Mouse (Mus musculus): ENCODE data around the gene Myo18b. TPM values are rescaled to one million over a fixed set of nuclear protein-coding genes. Genes with fewer than 3 reads are reported as not detected.

Myo18b gene
- polyA plus RNA-seq (2017; shearing (Covaris generic)): not detected

DNA sequence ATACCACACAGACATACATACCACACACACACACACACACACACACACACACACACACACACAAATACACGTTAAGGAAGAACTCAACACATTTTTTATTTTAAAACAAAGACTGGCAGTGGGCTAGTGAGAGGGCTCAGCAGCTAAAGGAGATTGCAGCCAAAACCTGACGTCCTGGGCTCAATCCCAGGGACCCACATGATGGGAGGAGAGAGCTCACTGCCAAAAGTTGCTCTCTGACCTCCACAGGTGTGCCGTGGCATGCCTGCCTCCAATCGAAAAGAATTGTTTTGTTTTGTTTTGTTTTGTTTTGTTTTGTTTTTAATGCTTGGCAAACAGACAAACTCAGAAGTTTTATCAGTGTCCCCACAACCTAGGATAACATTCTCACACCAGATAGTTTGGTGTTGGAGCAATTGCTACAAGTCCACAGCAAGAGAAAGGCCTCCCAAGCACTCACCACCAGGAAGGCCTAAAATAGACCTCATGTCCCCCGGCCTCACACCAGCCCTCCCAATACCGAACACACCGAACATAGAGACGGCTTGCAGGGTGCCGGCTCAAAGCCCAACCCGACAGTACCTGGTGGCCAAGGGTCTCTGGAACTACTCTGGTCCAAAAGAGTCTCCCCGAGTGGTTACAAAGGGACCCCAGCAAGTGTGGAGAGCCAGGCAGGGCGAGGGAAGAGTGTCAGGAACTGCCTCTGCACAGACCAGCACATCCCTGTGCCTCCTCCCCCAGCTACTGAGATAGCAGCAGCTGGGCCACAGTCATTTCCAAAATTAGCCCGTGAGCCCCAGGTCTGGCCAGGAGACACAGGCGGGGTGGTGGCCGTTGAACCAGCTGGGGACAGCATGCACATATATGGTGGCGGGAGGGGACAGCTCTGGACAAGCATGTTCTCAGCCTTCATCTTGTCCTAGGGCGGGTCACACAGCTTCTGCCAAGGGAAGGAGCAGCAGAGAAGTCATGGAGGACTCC, at the start of gene Myo18b:
Gene Myo18b, minus strand, starts transcription at position 689 of the 981 bp plus-strand sequence.
- no peak for ATAC-seq

DNA sequence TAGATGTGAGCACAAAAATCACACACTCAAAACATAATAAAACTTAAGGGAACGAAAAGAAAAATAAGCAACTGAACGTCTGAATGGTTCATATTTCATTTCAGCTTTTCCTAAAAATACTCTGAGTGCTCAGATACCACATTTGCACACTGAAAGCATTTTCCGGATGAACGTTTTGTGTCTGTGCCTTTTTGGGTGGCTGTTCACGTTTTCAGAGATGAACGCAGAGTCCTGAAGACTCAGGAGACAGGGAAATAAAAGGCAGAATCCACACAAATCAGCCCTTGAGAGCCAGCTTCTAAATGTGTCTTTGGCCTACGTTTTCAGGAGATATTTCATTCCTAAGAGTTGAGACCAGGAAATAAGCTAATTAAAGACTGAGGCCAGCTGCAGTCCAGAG, 49.8 kb upstream of the Myo18b start:
- no peak for ATAC-seq

DNA sequence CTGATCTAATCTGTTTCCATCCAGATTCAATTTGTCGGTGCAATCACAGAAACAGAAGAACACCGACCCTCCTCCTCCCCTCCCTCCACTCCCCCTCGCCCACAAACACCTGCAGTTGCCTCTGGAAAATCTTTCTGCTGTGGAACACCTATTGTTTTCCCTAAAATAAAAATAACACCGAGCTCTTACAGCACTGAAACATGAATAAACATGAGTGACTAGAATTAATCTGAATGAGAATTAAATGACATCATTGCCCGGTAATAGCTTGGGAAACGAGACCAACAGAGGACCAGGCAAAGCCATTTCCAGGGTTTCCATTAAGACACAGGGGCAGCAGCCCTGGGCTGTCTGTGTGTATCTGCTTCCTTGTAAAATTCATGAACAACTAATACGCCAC, 46.1 kb upstream of the Myo18b start:
- ATAC-seq: no peak

DNA sequence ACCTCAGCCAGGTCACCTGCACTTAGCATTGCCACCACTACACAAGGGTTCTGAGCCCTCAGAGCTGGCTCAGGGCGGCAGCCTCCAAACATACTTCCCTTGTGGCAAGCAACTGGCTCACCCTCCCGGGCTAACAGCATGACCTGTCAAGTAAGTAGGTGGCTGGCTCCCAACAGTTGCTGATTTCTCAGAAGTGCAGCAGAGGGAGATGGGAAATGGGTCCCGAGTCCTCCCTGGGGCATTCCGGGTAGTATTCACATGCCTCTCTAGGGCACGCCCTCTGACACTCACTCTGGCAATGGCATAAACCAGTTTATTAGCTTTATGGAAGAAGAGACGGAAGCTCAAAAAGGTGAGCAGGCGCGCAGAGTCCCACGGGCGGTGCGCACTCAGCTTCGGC, 44.8 kb upstream of the Myo18b start:
- ATAC-seq: no peak

DNA sequence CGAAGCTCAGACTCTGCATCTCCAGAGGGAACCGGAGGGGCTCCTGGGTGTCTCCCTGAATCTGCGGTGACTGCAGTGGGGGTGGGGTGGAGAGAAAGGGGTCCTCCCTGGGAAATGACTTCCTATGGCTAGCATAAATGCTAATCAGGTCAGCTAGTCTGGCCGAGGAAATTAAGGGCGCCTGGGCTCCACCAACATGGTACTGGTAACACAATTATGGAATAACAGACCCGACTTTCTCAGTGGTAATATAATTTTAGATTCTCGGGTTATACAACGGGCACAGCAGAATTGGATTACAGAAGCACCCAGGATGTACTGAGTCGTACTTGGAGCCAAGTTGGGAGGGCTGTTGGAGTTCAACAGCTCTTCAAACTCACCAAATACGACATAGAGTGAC, 40.5 kb upstream of the Myo18b start:
- no peak for ATAC-seq

DNA sequence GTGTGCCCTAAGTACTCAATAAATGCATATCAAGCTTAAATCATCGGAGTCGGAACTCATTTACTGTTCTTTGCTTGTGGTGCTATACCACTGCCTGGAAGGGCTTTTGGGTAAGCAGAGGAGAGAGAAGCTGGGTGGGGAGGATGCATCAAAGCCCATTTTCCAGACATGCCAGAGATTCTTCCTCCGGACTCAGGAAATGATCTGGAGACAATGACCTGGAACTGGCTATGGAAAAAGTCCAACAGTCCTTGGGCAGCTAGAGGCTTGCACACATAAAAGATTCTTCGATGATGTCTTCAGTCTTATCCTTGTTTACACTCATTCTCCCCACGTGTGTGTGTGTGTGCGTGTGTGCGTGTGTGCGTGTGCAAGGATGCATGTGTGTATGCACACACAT, 39.3 kb upstream of the Myo18b start:
- no peak for ATAC-seq

DNA sequence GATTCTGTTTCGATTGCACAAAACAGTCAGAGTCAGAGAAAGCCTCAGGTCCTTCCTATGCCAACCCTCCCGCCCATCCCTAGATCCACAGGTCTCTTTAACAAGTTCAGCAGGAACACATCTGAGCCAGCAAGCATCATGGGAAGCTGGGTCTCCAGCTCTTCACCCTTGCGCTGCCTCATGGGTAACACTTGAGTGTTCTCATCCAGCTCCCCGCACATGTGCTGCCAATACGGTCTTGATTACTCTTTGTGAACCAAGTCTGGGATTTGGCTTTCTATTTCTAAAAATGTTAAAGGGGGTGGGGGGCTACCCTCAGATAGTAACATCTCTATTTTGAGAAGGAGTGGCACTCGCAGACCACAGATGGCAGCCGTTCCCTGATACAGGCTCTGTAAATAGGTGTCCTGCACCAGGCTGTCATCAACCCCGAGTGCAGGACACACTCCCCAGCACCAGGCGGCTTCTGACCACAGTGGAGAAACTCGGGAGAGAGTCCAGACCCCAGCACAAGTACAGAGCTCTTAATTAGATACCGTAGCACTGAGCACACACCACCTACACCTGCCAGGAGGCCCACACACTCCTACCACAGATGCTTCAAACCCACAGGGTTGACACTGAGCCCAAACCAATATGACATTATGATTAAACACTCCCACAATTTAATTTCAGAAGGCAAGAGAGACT, 36.9 kb upstream of the Myo18b start:
- no peak for ATAC-seq

DNA sequence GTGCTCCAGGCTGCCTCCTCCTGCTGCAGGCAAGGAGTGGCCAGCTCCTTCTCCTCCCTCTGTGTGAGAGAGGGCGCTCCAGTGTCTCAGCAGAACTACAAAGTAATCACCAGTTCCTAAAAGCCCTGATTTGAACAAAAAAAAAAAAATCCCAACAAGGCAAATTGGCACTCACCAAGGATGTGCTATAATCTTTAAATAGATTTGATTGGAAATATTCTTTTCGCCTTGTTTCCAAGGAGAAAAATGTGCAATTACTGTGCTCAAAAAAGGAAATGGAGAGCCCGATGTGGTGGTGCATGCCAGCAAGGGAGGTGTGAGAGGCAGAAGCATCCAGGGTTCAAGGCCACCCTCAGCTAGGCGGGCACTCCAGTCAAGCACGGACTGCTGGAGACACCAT, 35.7 kb upstream of the Myo18b start:
- ATAC-seq: no peak

DNA sequence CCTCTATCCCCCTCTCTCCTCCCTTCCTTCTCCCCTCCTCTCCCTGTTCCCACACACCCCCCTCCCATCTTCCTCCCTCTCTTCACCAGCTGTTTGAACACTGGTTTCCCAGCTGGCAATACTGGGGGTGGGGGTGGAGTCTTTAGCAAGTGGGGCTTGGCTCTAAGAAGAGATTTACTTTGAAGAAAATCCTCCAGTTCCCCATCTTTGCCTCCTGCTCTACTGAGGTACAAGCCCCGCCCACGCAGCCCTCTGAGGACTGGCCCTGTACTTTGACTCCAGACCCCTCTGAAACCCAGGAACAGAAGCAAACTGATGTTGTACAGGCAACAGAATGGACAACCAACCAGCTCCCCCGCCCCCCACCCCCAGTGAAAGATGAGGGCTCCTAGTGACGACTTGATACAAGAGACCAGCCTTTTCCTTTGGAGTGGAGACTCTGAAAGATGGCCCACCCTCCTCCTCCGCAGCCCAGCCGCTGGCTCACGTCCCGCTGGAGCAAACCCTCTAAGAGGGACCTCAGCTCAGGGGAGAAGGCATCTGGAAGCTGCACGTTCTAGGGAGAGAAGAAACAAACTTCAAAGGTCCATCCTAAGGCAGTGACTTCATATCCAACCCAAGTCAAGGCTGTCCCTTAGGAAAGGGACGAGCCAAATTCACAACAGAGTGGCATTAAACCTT, 32.2 kb upstream of the Myo18b start:
- no peak for ATAC-seq

DNA sequence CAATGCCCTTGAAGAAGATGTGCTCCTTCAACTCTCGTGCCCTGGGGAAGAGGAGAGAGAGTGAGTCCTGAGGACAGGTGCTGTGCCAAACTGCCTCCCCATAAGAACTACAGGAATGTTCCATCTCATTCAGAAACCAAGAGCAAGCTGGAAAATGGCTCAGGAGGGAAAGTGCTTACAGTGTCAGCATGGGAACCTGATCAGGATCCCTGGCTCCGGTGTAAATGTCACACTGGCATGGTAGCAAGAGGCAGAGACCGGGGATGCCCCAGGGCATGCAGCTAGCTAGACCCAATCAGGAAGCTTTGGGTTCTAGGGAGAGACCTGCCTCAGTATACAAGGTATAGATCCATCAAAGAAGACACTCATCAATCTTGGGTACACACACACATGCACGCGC, 29.3 kb upstream of the Myo18b start:
- no peak for ATAC-seq

DNA sequence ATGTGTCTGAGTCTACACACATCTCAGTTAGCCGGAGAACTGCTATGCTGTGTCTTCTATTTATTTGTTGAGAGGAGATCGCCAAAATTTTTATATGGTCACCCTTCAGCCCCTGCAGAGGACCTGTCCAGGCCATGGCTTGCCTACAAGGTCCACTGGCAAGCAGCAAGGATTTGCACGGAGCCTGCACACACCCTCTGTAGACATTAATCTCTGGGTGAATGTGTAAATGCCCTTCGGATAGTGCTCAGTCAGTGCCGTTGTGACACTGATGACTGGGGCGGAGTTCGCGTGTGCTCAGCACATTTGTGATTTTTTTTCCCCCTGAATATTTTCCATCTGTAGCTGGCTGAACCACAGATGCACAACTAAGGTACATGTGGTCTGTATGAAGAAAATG, 28.6 kb upstream of the Myo18b start:
- ATAC-seq: no peak

DNA sequence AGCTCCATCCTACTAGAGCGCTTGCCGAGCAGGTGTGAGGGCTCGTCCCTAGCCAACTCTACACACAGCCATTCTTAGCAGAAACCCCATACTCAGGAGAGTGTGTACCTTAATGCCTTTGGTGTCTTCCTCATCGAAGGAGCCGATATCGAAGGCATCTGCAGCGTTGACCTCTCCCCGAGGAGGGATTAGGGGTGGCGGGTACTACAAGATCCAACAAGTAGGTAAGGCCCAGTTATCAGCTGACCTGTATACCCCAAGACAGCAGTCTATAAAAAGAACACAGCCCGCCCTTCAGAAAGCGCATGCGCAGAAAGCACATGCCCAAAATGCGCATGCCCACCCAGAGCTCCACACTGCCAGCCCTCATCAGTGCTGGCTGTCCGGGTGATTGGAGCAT, 27.7 kb upstream of the Myo18b start:
- no peak for ATAC-seq

DNA sequence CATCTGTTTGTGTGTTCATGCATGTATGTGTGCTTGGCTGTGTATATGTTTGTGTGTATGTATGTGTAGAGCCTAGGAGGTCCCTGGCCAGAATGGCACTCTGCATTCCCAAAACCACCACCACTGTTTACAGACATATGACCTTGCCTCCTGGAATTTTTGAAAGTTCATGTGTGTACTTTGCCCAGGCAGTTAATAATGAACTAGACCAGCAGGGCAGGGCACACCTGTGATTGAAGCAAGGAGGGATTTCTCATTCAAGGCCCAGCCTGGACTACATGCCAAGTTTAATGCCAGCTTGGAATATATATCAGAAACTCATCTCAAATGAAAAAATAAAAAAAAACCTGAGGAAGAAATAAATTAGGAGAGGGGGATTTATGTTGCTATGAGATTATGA, 25.8 kb upstream of the Myo18b start:
- ATAC-seq: no peak

DNA sequence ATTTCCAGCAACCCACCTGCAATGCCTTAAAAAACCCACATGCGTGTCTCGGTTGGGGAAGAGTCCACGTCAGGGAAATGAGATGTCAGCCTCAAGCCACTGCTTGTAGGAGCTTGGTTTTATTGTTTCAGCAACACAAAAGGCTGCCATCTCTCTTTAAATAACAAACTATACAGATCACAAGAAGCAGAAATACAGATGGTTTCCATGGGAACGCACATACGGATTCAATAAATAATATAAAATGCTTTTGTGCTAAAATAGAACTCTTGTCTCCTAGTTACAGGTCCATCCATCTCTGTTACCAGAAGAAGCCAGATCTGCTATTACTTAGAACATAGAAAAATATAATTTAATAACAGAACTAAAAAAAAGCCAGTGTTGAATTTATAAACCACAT, 14.2 kb upstream of the Myo18b start:
- no peak for ATAC-seq

DNA sequence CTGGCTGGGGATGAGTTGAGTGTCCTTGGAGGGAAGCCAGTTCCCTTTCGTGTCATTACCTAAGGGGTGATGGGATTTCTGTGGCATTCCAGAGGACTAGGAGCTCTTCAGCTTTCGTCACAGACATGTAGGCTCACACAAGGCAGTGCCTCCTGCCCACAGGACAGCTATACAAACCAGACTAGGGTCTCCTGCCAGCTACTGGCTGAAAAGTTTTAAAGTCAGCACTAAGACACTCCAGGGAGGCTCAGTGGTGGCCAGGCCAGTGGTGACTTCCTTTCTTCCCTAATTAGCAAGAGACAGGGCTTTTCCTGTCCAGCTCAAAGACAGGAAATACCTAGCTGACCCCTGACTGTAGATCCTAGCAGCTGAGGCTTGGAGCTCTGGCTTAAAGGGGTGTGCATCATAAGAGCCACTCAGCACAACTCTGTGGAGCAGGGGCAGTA, 12.0 kb upstream of the Myo18b start:
- no peak for ATAC-seq

DNA sequence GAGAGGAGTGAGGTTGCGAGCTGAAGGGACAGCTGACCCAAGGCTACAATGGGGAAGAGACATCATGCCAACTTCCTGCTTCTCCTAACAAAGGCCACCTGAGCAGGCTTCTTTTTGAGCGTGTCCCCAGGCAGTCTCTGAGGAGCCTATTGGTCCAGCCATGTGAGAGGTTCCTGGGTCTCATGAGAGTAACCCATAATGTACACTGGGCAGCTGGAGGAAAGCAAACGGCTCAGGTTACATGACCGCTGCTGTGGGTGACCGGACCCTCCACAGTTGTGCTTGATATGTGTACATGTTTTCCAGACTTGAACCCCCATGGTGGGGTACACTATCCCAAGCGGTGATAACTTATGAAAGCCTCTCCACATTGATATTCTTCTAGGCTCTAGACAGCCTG, 11.3 kb upstream of the Myo18b start:
- no peak for ATAC-seq

DNA sequence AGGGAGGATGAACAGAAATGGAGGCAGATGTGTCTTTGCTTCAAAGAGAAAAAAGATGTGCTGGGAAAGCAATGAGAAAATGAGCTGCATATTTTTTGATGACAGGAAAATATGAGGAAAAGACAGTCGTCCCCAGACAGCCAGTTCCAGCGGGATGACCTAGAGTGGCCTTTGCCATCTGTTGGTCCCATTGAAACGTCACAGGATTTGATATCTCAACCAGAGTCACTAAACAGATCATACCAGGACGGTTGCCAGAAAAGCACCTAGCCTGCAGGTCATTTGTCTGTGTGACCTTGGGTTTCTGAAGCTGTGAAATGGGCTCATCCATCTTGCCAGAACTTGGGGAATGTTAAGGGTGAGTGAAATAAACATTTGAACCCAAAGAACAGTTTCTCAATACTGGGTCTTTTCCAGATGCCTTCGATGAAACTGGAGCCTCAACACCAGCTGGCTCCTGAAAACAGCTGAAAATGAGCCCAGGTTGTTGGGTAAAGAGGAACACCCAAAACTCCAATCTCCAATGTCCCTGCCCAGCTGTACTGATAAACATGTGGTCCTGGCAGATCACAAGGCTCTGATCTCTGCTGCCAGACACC, 2.6 kb downstream of the Myo18b start:
- ATAC-seq: no peak

DNA sequence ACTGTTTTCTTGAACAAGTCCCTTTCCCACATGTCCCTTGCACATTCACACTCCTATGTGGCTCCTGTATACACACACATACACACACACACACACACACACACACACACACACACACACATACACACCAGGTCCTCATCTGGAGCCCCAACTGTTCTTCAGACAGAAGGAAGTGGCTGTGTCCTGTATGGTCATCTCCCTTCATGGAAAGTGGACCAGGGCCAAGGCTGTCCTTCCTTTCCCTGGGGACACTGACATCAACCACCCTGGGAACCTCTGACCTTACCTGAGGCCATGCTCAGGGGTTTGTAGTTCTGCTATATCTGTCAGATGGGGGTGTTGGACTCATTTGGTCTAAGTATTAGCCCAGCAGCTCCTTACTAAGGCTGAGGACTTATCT, 3.8 kb downstream of the Myo18b start:
- ATAC-seq: no peak

DNA sequence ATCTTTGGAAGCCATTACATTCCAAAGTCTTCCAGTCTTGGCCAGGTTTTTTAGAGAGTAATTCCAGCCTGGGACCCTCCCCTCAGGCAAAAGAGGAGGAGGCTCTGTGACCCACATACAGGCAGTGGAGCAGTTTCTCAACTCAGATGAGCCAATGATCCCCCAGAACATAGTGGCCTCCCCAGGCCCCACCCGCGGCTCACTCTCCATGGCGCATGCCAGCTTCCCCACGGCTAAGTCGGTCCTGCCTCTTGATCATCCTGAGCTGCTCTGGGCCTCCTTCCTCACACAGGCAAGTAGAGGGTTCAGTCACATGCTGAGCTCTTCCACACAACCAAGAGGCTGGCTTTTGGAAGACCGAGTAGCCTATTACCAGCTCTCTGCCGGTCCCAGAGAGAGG, 7.5 kb downstream of the Myo18b start:
- ATAC-seq: no peak

DNA sequence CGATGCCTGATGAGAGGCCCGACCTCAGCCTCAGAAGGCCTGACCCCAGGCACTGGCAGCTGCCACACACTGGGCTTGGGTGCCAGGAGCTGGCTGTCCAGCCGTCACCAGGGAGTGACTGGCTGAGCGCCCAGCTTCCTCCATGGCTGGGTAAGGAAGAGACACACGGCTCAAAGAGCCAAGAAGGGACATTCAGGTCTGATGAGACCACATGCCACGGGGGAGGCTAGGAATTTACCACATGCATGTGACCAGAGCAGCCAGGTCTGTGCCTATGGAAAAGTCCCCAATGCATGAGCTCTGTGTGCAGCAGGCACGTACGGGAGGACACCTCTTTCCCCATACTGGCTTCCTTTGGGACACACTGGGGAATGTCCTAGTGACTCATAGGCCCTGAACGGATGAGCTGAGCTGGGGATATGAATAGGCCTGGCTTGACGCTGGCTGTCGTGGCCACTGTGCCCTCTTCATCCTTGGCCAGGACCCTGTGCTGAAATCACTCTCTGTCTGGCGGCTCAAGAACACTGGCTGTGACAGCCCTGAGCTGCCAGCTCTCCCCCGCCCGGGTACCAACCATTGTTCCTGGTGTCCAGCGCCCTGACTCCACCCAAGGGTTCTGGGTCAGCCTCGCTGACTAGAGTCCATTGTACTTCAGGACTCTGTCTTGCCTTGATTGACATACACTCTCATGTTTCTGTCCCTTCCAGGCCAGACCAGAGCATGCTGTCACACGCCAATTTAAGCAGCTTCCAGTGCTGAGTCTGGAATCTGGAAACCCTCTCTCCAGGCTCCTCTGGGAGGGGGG, 9.3 kb downstream of the Myo18b start:
- ATAC-seq: no peak

DNA sequence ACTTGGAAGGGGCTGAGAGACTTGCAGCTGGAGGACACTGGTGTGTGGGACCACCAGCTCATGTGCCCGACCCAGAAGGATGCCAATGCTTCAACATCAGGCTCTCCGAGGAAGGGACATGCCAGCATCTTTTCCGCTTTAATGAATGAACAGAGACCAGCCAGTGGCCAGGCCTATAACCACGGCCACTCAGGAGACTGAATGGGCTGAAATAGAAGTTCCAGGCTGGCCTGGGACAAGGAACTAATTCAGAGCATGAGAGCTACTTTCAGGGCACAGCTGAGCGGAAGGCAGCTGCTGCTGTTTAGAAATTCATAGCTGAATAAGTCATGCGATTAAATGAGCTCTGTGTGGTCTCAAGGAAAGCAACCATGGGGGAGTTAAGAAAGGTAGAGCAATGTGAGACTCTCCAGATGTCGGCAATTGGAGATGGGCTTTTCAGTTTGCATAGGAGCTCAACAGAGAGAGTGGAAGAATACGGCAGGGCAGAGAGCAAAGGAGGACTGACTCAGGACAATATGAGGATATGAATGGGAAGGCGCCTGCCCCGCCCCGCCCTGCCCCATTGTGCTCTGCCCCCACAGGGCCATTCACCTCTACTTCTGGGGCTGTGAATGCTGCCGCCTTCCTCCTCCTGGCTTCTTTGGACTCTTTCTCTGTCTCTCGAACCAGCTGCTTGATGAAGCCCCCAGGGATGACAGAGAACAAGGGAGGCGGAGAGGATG, 18.6 kb downstream of the Myo18b start:
- no peak for ATAC-seq

Data from activated CD4-positive, CD25-positive, alpha-beta regulatory T cell, adult 4 months (primary cell).